Mouse (Mus musculus) lung, embryonic 14.5 days (tissue): Measurements from ENCODE around the gene Gnas. TPM values are rescaled to one million over a fixed set of nuclear protein-coding genes. Genes with fewer than 3 reads are reported as not detected.
A peak's percentile ranks its signal among the peaks of the same experiment; 100 is the strongest.

Source experiments
- ATAC-seq: fragments of 200-750 bp; cut with Nextera tagmentation; 2 replicates; pipeline ENCODE4 v1.8.0; 2017; ENCODE audit warnings: mild to moderate bottlenecking, moderate TSS enrichment, moderate library complexity; ENCODE audit not compliant: insufficient read depth
- DNase-seq: peaks from one replicate; pipeline ENCODE4 v3.0.0-alpha.2; 2015
- H3K27ac ChIP-seq: fragments of 300-500 bp; sonication (generic); 2 replicates; pipeline ENCODE4 v1.5.1; 2014; ENCODE audit warnings: low read depth, mild to moderate bottlenecking, moderate library complexity
- H3K27me3 ChIP-seq: fragments of 300-500 bp; sonication (generic); 2 replicates; pipeline ENCODE4 v1.6.1; 2014; ENCODE audit warnings: low read length, control low read depth; ENCODE audit not compliant: insufficient read depth
- H3K36me3 ChIP-seq: fragments of 300-500 bp; sonication (generic); 2 replicates; pipeline ENCODE4 v1.6.1; 2014; ENCODE audit warnings: control low read depth; ENCODE audit not compliant: insufficient read depth
- H3K4me1 ChIP-seq: fragments of 300-500 bp; sonication (generic); 2 replicates; pipeline ENCODE4 v1.6.1; 2014; ENCODE audit warnings: antibody characterized with exemption, control low read depth; ENCODE audit not compliant: insufficient read depth
- H3K4me2 ChIP-seq: fragments of 300-500 bp; sonication (generic); 2 replicates; pipeline ENCODE4 v1.6.1; 2014; ENCODE audit warnings: mild to moderate bottlenecking
- H3K4me3 ChIP-seq: fragments of 300-500 bp; sonication (generic); 2 replicates; pipeline ENCODE4 v1.5.1; 2014; ENCODE audit warnings: low read depth, low read length
- H3K9ac ChIP-seq: fragments of 300-500 bp; sonication (generic); 2 replicates; pipeline ENCODE4 v1.6.1; 2014
- H3K9me3 ChIP-seq: fragments of 300-500 bp; sonication (generic); 2 replicates; pipeline ENCODE4 v1.6.1; 2016; ENCODE audit warnings: low read depth, low read length, control low read depth
- CTCF ChIP-seq: IDR thresholded peaks from 2 replicates; pipeline ENCODE4 v1.5.1; 2016; ENCODE audit warnings: antibody characterized with exemption, low read depth
- WGBS: fragments of 180-500 bp; shearing (Covaris S2); extraction: QIAGEN DNeasy Blood & Tissue Kit; methylation state at CpG from one replicate; pipeline ENCODE4 v1.1.7; 2014; 5-methylcytosine and 5-hydroxymethylcytosine counted together
- polyA plus RNA-seq: library from polyadenylated mRNA; unstranded; fragments of >200 nt; fragmentation: Nextera tagmentation; extraction: Ambion mirVana; gene quantifications from 2 replicates; pipeline ENCODE4 v1.2.1, GENCODE M21; 2014

Gene Gnas
- polyA plus RNA-seq, 1 experiment from 2014 or later = 2,011 TPM

- TF ChIP-seq CTCF = no peak
- 89% methylated on average over 3 of the region's 3 CpGs for WGBS
- no peaks in the 10 kb centered on the region for H3K27me3 ChIP-seq
- H3K4me1 ChIP-seq = peaks cover 34% of the 10 kb centered on the region
- no peak overlapping the region for H3K4me3 ChIP-seq
- no peaks in the 10 kb centered on the region for H3K9me3 ChIP-seq
- no peak overlapping the region for H3K27ac ChIP-seq
- H3K9ac ChIP-seq = no peak overlapping the region
- DNase-seq (no peak), ATAC-seq (no peak)
- H3K36me3 ChIP-seq = peaks cover 63% of the 10 kb centered on the region
- no peak overlapping the region for H3K4me2 ChIP-seq
Measured at GRCm38 (mm10) chr2:174340229-174340892, 56.2 kb downstream of the Gnas start.

GRCm38 (mm10) chr2:174340893-174341580 lies 56.9 kb downstream of the Gnas start:
- H3K27ac ChIP-seq = no peak overlapping the region
- H3K27me3 ChIP-seq = no peaks in the 10 kb centered on the region
- H3K4me2 ChIP-seq = no peak overlapping the region
- no peaks in the 10 kb centered on the region for H3K9me3 ChIP-seq
- DNase-seq (no peak), ATAC-seq (no peak)
- 72% methylated on average over 4 of the region's 4 CpGs for WGBS
- no peak overlapping the region for H3K4me3 ChIP-seq
- peaks cover 34% of the 10 kb centered on the region for H3K4me1 ChIP-seq
- no peak overlapping the region for H3K9ac ChIP-seq
- no peak for TF ChIP-seq CTCF
- peaks cover 63% of the 10 kb centered on the region for H3K36me3 ChIP-seq

- no peak for TF ChIP-seq CTCF
- Histone ChIP-seq H3K4me1 (peaks cover 30% of the 10 kb centered on the region), H3K4me3 (no peak overlapping the region), H3K4me2 (peak overlapping the region; percentile 29; the same call in 1 of the 2 replicates), H3K9me3 (no peaks in the 10 kb centered on the region), H3K9ac (no peak overlapping the region; the same call in 1 of the 2 replicates), H3K27me3 (no peaks in the 10 kb centered on the region), H3K36me3 (peaks cover 63% of the 10 kb centered on the region), H3K27ac (peak overlapping the region; percentile 83; the same call in 1 of the 2 replicates)
- DNase-seq (no peak), ATAC-seq (no peak)
- 52% methylated on average over 8 of the region's 8 CpGs for WGBS
Measured at GRCm38 (mm10) chr2:174342793-174343400, 58.8 kb downstream of the Gnas start.

GRCm38 (mm10) chr2:174343566-174343965 lies 59.4 kb downstream of the Gnas start:
- Histone ChIP-seq H3K9ac (no peak overlapping the region; the same call in 1 of the 2 replicates), H3K9me3 (no peaks in the 10 kb centered on the region), H3K4me3 (no peak overlapping the region), H3K27me3 (no peaks in the 10 kb centered on the region), H3K4me1 (peaks cover 30% of the 10 kb centered on the region), H3K36me3 (peaks cover 63% of the 10 kb centered on the region), H3K27ac (peak overlapping the region; percentile 83), H3K4me2 (peak overlapping the region; percentile 29)
- TF ChIP-seq CTCF = no peak
- no peak for DNase-seq
- 12% methylated on average over 1 of the region's 1 CpGs for WGBS
- ATAC-seq = no peak

- Histone ChIP-seq H3K36me3 (peaks cover 62% of the 10 kb centered on the region), H3K4me3 (no peak overlapping the region), H3K27ac (peak overlapping the region; percentile 83), H3K4me2 (peak overlapping the region; percentile 29), H3K4me1 (peaks cover 30% of the 10 kb centered on the region), H3K27me3 (no peaks in the 10 kb centered on the region), H3K9ac (no peak overlapping the region), H3K9me3 (no peaks in the 10 kb centered on the region)
- TF ChIP-seq CTCF = no peak
- ATAC-seq (peak; percentile 80), DNase-seq (peak; percentile 96)
- WGBS = 5% methylated on average over 3 of the region's 3 CpGs
Measured at GRCm38 (mm10) chr2:174344003-174344655, 60.0 kb downstream of the Gnas start.

GRCm38 (mm10) chr2:174344996-174345395 lies 60.9 kb downstream of the Gnas start:
- DNase-seq = no peak
- H3K4me2 ChIP-seq = no peak overlapping the region
- whole genome bisulfite sequencing = 90% methylated on average over 16 of the region's 16 CpGs
- no peak overlapping the region for H3K4me3 ChIP-seq
- peak overlapping the region; percentile 24; the same call in 1 of the 2 replicates for H3K27ac ChIP-seq
- H3K4me1 ChIP-seq = peaks cover 30% of the 10 kb centered on the region
- H3K9me3 ChIP-seq = no peaks in the 10 kb centered on the region
- H3K27me3 ChIP-seq = no peaks in the 10 kb centered on the region
- TF ChIP-seq CTCF = no peak
- no peak overlapping the region for H3K9ac ChIP-seq
- no peak for ATAC-seq
- peaks cover 57% of the 10 kb centered on the region for H3K36me3 ChIP-seq
